Mouse (Mus musculus) testis, postnatal 14 days (tissue): ENCODE measurements at regions not wholly inside any gene's neighbourhood (a gene's known extent, or its start where the extent isn't known, plus 50 kb on each side); places are given as distances from the start of the nearest gene placed in this dataset.
A peak's percentile ranks its signal among the peaks of the same experiment; 100 is the strongest.

ENCODE experiments used
- DNase-seq: peaks from one replicate; pipeline ENCODE4 v3.0.0; 2021; ENCODE audit warnings: low spot score

DNA sequence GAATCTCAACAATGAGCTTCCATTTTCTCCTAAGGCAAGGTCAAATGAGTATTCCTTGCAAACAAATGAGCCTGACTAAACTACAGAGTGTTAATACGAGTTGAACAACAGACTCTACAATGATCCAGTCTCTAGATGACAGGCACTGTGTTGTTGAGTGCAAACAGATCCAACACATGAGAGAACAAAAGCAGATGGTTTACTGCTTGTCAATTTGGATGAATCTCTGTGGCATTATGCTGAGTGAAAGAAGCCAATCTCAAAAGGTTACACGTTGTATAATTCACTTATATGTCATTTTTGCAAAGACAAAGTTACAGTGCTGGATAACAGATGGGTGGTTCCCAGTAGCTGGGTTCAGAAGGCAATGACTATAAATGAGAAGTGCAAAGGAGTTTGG lies 217.1 kb upstream of the Gm6657 start:
- DNase-seq = no peak

DNA sequence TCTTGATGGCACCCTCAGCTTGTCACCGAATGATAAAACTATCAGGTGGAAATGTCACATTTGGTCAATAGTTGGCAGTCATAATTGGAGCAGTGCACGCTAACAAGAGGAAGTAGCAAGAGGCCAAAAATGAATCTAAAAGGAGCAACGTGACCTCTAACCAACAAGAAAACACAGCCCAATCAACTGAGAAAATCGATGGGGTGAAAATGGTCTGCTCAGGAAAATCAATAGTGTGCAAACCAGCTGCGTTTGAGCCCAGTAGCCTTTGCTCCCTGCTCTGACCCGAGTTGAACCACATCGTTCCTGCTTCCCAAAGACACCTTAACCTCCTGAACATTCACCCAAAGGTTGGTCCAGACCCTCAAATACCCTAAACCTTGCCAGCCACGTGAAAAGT lies 207.3 kb upstream of the Gm6657 start:
- DNase-seq = no peak

DNA sequence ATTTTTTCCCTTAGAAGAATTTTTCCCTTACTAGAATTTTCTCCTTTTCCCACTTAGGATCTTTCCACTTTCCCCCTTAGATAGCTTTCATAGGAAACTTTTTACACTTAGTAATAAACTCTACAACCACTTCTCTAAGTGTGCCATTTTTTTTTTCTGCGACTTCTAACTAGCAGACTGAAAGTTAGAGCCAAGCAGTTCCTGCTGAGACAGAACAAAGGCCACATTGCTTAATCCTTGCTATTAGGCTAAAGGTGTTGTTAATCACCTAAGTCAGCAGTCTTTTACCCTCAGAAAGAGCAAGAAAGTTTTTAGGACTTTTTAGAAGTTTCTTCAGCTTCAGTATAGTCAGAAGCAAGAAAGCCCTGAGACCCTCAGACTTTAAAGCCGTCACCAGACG lies 204.3 kb upstream of the Gm6657 start:
- DNase-seq = no peak

DNA sequence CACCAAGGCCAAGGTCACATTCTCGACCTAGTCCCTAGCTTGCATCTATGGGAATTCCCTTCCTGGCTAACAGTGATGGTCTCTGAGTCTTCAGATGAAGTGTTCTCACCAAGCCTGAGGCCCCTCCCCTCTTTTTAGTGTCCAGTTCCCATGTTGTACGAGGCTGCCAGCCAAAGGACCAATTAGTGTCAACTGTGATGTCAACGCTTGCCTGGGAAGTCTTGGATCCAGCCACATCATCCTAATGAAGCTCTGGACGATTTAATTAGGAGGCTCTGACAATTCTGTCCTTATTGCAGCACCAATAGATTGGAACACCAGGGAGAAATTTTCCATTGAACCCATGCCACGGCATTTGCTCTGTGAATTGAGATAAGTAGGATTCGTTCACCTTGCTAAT lies 202.4 kb upstream of the Gm6657 start:
- no peak for DNase-seq

DNA sequence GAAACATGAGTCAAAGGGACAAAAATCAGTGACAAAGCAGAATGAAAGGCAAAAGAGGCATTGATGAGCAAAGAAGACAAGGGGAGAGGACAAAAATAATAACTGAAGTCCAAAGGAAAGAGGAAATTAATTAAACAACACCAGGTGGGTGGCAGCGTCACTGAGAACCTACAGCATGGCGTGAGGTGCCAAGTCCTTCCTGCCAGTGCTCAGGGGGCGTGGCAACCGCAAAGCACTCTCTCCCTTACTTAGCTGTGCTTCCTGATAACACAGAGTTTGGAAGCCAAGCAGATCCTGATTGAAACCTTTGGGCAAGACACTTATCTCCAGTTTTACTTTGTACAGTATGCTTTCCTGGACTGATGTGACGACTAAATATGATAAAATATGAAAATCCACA lies 199.9 kb upstream of the Gm6657 start:
- no peak for DNase-seq

DNA sequence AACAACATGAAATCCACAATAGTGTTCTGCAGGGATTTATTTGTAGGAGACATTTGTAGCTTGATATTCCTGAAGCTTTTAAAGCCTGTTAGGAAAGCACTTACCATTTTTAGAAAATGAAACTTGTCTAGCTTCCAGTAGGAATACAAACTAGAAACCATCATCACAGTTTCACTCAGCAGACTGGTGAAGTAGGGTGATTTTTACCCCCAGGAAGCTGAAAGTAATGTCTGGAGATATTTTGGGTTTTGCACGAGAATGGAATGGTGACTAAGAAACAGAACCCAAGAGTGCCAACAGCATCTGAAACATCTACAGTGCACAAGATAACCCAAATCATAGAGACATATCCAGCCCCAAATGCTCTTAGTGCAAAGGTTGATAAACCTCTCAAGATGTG lies 196.1 kb upstream of the Gm6657 start:
- DNase-seq = no peak

DNA sequence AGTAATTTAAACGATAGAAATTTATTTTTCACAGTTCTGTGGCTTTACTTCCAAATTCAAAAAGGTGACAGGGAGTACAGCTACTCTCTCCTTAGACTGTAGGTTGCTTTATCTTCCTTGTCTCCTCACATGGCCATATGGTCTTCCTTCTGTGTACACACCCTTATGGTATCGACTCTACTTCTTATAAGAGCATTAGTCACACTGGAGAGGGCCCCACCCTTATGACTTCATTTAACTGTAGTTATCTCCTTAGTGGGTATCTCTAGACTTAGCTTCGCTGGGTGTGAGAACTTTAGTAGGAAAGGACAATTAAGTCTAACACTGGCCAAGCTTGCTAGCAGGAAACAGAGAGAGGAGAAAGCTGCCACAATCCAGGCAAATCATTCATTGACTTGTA lies 193.6 kb upstream of the Gm6657 start:
- no peak for DNase-seq

DNA sequence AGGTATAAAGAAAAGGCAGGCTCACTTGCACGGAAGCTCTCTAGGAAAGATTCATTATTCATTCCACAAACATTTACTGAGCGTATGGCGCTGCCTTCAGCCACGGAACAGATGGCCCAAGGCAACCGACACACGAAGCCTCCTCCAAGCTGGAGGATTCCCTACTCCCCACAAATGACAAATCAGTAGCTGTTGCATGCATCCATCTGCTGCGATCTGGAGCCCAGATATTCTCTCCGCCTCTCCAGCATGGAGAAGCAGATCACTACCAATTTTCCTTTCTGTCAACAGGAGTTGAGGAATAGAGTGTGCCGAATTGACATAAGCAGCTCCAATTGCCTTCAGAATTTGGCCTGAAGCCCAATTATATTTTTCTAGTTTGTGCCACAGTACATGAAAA lies 192.2 kb upstream of the Gm6657 start:
- DNase-seq = no peak

DNA sequence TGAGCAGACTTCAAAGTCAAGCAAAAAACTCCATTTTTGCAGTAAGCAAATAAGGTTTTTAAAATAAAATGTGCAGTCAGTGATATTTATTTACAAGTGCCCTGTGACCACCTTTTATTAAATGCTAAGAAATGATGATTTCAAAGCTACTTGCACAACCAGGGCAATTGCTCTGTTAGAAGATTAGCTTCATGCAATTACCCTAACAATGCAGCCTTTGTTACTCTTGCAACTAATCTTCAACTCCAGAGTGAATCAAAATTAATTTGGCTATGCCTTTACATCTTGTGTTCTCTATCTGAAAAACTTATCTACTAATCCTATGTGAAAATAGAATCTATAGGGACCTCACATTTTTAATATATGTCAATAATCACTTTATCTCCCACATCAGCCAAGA lies 160.3 kb upstream of the Gm6657 start:
- DNase-seq = no peak

DNA sequence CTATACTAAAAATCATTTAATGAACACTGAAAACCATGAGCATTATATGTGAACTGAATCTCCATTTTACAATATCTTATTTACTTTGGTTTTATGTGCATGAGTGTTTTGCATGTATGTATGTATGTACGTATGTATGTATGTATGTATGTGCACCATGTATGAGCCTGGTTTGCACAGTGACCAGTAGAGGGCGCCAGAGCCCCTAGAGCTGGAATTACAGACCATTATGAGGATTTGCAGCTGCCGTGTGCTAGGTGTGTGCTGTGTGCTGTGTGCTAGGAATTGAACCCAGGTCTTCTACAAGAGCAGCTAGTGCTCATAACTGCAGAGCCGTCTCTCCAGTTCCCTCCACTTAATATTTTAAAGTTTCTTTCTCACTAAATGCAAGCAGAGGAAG lies 147.5 kb upstream of the Gm6657 start:
- DNase-seq = no peak

DNA sequence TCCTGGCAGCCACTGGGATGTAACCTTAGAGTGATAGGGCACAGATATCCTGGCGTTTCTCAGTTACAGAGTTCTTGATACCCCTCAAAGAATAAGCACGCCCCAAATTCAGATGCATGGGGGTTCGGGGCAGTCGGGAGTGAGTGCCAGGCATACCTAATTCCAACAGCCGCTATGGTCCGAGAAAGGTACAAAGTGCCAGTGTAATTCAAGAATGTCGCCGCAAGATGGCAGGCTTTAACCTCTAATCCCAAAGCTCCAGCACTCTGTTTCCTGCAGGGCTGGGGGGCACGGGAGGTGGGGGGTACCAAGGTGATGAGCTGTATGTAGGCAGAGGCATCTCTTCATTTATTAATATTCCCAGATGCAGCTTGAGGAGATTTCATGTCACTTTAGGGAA lies 138.1 kb upstream of the Gm6657 start:
- no peak for DNase-seq

DNA sequence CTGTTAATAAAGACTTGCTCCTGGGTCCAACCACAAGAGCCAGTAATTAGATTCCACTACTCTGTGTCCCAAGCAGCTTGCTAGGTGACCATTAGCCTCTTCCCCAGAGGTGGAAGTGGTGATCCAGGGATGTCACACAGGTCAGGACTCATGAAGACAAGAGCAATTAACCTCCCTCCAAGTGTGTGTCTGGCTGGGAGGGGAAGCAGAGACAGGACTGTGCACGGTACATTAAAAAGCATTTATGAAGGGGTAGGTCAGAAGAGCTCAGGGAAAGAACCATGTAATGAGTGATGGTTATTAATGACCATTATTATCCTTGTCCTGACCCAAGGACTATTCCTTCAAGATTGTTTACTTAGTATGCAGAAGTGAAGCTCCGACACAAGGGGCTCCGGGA lies 136.9 kb upstream of the Gm6657 start:
- no peak for DNase-seq

DNA sequence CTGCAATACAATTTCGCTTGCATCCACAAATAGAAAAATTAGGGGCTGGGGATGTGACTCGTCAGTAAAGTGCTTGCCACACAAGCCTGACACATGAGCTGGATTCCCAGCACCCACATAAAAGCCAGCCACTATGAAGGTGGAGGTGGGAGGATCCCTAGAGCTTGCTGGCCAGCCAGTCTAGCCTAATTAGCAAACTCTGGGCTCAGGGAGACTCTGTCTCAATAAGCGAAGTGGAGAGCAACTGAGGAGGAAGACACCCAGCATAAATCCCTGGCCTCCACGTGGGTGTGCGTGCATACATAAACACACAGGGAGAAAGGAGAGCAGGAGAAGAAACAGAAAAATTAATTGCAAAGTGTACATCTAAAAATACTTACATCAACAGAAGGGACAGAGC lies 134.1 kb upstream of the Gm6657 start:
- no peak for DNase-seq

DNA sequence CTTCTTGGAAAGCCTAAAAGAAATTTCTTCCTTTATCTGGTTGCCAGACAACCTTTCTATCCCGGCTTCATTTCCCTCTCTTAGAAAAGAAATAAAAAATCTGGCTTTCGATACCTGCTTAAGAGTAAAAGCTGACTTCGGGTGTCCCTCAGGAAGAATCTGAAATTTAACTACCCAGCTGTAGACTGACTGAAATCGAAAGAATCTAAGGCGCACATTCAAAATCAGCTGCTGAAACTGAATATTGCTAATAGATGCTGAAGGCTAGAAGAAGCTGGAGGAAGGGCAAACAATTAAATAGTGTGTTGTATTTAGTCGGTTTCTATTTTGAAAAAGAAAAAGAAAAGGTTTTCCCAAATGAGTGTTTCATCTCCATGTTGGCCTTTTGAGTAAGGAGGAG lies 128.0 kb upstream of the Gm6657 start:
- no peak for DNase-seq

DNA sequence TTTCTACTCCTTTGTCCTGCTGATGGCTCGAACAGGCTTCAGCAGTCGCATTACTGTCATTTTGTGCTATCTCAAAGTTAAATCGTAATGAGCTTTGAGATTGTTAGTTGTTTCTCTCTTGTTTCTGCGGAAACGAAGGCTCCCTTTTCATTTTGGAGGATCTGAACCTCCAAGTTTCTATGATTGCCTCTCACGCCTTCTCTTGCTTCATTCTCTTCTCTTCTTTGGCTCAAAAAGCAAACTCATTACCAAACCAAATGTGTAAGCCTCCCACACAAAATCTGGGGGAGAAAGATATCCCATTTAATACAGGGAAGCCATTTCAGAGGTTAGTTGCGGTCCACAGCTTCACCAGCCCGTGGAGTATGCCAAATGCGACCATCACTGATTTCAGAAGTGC lies 121.1 kb upstream of the Gm6657 start:
- DNase-seq = no peak

DNA sequence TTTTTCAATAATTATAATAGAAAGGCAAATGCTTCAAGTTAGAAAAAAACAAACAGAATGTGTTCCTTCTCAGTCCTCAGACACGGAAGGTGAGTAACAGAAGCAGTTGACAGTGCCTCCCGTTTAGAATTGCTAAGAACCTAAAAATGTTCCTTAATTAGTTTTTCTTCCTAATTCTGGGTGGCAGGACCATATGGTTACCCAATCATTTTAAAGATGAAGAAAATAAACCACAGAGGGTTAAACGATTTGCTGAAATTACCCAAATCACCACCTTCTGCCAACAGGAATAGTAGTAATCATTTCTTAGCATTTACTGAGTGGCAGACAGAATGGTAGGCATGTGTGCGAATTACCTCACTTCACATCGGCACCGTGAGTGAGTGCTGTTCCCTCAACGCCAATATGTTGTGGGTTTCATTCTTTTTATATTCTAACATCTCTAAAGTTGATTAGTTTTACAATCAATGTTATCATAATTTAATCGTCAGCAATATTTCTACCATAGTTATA lies 119.7 kb upstream of the Gm6657 start:
- DNase-seq = no peak

DNA sequence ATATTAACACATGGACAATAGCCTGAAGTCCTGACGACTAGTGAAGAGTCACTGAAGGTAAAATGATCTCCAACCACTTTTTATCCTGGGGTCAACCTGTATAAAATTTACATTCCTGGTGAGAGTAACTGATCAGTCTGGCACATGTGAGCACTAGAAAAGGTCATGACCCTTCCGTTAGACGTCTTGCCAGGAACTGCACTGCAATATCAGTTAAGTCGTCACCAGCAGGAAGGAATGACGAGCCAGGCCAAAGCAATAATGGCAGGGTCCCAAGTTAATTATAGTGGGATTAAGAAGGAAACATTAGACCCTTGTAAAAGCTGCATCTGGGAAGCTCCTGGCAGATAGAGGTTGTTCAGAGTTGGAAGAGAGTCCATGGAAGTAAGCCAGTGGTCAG lies 116.8 kb upstream of the Gm6657 start:
- DNase-seq = no peak

DNA sequence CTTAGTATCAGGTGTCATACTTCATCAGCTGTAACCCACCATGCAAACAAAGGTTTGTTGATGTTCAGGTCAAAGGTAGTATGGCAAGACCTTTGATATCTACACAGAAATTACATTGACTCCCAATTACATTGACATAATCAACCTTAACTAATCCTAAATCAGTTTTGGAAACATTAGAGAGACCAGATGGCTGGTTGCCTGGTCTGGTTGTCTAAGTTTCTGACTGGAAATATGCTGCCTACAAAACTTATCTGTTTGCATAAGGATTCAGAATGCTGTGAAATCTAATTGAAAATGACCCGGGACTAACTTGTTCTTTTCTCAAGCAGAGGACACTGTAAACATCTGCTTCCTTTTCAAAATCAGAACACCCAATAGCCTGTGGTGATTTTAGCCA lies 111.9 kb upstream of the Gm6657 start:
- no peak for DNase-seq

DNA sequence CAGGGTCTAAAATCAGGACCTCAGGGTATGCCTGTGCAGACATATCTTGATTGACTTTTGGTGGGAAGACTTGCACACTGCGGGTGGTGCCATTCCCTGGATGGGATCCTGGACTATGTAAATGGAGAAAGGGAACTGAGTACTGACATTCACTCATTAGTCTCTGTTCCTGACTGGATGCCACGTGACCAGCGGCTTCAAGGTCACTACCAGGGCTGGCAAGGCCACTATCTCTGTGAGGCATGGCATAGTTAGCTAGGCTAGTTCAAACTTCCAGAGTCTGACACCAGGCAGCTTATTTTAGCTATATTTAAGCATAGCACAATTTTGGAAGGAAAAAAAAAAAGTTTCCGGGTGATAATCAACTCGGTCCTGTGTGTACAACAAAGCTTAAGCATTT lies 108.0 kb upstream of the Gm6657 start:
- DNase-seq = no peak

DNA sequence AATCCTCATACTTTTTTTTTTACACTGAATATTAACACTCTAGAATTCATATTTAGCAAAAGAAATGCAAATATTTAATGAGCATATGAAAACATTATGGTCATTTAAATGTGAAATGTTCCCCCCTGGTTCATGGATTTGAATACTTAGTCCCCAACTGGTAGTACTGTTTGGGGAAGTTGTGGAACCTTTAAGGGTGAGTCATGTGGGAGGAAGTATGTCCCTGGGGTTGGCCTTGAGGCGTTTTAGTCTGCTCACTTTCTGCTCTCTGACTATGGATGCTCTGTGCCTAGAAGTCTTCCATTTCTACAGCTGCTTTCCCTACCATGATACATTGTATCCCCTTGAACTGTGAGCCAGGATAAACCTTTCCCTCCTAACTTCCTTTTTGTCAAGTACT lies 106.1 kb upstream of the Gm6657 start:
- DNase-seq = peak; percentile 16

DNA sequence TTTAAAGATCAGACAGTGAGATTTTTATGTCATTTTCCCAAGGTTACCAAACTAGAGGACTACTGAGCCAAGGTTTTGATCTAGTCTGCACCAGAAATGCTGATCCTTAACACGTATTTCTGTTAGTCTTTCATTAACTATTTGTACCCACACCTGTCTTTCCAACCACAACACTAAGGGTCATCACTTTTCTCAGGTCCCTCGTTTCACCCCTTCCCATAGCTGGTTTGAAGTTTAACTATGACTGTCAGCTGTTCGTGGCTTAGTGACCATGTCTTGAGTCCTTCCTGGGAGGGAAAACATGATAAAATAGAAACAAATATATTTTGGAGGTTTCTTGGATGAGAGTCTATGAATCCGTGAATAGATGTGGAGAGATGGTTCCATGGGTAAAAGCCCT lies 99.6 kb upstream of the Gm6657 start:
- DNase-seq = no peak

DNA sequence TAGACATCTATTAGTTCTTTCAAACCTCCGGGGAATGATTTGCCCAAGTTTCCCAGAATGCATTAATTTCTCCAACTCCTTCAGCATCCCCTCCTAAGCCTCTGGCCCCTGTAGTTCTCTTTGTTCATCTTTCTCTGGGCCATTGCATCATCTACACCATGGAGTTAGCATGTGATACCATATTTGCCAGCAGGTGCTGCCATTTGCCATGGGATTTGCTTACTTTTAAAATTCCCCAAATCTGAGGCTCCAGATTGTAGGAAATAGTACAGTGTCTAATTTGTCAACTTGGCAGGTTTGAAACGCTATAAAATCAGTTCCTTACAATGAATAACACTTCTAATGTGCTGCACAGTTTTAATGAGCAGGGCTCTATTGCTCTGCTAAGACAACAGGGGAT lies 98.7 kb upstream of the Gm6657 start:
- no peak for DNase-seq

DNA sequence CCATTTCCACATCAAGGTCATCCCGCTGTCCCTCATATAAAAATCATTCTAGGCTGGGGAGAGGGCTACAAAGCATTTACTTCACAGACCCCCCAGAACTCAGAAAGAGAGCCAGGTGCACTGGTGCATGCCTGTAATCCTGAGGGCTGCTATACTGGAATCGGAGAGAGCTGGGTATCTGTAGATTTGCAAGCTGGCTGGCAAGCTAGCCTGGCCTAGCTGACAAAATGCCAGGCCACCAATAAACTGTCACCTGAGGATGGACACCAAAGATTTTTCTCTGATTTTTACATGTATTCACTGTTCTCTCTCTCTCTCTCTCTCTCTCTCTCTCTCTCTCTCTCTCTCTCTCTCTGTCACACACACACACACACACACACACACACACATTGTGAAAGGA lies 98.1 kb upstream of the Gm6657 start:
- no peak for DNase-seq

DNA sequence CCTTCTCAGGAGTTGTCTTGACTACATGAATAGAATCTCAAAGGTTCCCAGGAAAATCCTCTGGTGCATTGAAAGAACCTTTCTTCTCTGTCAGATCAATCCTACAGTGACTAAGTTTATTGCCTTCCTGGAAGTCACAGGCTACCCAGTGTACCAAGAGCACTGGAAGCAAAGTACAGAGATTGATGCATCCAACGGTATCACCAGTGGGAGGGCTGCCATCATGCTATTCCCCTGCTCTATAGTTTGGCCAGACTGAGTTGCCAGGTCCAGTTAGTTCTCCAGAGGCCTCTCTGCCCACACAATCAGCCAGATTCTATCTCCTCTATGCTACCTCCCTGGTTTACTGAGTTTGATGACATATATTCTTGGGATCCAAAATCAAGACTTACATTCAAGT lies 96.9 kb upstream of the Gm6657 start:
- no peak for DNase-seq

DNA sequence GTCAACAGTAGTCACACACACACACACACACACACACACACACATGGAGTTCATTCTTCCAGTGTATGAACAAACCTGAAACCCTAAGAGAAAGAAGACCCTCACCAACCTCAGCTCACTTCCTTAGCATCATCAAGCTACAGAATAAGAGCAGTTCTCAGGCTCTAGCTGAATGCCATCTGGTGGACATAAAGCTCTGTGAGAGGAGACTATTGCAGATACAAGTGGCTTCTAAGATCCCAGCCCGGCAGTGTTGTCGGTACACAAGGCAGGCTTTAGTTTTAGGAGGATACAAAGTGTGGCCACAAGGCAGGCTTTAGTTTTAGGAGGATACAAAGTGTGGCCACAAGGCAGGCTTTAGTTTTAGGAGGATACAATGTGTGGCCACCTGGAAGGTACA lies 96.3 kb upstream of the Gm6657 start:
- peak; percentile 19 for DNase-seq
